Mouse (Mus musculus): ENCODE measurements around the gene Kcnn3.
A peak's percentile ranks its signal among the peaks of the same experiment; 100 is the strongest.

Kcnn3 gene

GRCm38 (mm10) chr3:89617360-89617759 lies 97.4 kb downstream of the Kcnn3 start:
- DNase-seq, result no peak

DNA sequence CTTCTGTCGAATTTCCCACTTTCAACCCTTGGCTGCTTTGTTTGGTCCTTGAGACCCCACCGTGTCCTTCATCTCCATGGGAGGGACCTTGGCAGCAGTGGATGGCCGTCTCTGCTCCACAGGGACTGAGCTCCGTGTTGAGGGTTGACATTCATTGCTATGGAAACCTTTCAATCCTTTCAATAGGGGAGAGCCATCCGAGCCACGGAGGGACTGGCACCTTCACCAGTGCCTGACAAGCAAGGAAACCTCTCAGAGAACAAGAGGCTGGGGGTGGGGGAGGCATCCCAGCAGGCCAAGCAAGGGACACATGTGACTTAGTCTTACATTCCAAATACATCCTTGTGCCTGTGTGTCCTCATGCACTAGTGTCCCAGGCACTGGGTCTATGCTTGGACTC lies 102.9 kb downstream of the Kcnn3 start:
- no peak for DNase-seq

DNA sequence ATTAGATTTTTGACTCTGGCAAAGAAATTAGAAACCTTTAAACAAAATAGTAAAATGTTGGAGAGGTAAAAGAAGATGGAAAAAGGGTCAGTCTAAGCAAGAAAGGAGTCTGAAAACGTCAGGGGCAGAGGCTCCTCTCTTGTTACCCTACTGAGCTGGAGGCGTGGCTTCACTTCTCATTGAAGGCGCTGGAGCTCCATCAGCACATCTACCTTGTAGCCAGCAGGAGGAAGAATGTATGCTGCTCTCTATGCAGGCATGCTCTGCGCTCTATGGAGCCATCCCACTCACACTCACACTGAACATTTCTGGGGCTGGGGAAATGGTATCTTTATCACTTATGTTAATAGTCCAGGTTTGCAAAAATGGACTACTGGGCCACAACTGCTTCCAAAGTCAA lies 103.6 kb downstream of the Kcnn3 start:
- no peak for DNase-seq

DNA sequence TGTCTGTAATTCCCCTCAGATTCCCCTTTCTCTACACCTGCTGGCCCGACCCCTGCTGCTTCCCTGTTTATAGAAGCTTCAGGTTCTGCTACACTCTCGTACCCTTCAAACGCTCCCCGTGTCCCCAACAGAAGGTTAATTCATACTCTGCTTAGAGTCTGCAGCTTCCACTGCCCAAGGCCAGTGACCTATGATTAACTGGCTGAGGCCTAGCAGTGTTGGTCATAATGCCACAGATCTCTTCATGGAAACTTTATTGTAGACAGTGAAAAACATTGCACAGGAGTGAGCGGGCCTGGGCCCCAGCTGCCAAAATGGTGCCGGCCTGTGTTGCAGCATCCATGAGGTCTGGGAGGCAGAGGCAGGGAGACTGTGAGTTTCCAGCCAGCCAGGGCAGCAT lies 104.0 kb downstream of the Kcnn3 start:
- no peak for DNase-seq

DNA sequence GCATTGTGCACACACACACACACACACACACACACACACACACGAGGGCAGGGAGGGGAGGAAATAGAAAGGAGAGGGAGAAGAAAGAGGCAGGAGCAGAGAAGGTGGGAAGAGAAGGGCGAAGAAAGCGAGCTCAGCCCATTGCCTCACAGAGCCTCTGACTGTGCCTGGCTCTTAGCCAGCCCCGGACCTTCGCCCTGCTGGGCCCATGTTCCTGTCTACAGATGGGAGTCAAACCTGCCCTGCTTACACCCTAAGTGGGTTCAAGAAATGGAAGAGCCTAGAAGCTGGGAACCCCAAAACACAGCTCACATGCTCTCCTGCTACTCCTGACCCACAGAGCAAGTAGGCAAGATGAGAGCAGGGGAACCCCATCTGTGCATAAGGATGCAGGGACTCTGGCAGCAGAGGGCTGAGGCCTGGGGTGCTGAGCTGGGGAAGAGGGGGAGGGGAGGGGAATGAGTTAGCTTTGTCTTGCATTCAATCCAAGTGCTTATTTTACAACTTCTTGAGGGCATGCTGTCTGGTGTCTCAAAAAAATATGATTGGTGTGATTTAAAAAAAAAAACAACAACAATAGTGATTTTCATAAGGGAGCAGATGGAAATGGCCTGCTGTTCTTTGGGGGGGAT lies 105.0 kb downstream of the Kcnn3 start:
- no peak for DNase-seq

- DNase-seq, result no peak
Observed at GRCm38 (mm10) chr3:89626556-89626955, 106.6 kb downstream of the Kcnn3 start.

DNA sequence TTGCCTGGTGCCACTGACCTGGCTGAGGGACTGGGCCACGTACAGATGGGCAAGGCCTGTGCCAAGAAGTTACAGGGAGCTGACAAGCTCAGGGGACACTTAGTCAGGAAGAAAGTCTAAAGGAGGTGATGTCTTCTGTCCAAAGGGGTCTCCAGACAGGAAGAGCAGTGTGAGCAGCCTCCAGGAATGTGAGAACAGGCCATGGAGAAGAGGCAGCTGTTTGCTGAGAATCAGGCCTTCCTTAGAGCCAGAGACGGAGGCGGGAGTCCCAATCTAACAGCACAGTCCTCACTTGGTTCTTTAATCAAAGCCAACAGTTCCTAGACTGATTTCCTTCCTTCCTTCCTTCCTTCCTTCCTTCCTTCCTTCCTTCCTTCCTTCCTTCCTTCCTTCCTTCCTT lies 109.8 kb downstream of the Kcnn3 start:
- peak; percentile 54 for DNase-seq

DNA sequence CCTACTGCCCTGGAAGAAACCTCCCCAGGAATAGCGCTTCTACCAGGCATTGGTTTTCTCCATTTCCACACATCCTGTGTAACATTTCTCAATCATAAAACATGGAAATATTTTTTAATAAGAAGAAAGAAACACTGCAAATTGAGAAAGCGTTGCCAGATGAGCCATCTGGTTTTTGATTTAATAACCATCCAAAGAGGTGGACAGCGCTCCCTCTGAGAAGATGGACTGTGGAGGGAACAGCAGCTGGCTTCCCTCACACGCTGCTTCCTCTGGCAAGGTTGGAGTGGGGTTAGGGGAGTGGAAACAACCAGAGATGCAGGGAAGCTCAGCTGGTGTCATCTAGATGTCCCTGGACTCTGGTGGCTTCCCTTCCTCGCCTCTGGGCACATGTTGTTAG lies 111.8 kb downstream of the Kcnn3 start:
- DNase-seq, result peak; percentile 75

GRCm38 (mm10) chr3:89633531-89633930 lies 113.6 kb downstream of the Kcnn3 start:
- DNase-seq, result no peak

GRCm38 (mm10) chr3:89633941-89634340 lies 114.0 kb downstream of the Kcnn3 start:
- peak; percentile 34 for DNase-seq

DNA sequence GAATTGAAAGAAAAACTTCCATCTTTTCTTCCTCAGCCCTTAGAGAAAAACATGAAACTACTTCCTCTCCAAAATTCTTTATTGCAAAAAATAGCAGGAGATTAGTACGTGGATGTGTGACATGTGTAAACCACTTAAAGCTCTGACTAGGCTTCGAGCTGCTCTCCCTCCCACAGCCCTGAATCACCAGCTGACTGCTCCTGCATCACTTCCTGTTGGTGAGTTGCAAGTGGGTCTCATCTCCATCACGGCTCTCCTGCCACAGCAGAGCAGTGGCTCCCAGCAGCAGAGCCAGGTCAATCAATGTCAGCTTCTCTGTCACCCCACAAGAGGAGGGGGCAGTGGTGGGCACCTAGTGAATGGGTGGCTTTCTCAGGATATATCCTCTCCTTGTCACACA lies 120.8 kb downstream of the Kcnn3 start:
- DNase-seq, result no peak

- no peak for DNase-seq
Observed at GRCm38 (mm10) chr3:89643391-89643790, 123.4 kb downstream of the Kcnn3 start.

DNA sequence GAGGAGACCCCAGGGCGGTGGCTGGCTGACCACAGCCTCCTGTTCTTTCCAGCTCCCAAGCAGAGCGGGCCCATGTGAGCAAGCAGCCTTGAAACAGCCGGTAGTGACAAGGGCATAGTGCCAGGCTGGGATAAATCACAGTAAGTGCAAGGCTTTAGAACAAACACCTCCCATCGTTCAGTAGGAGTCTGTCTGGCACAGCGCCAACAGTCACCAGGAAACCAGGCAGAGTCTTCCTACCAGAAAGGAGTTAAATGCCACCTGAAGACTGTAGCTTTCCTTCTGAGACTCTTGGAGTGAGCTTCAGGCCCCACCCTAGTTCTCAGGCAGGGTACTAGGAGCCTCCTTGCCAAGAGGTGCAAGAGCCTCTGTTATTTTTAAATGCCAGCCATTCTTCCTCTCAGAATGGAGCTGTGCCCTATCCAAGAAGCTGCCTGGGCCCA lies 126.9 kb downstream of the Kcnn3 start:
- DNase-seq, result peak; percentile 88

GRCm38 (mm10) chr3:89647268-89647874 lies 127.4 kb downstream of the Kcnn3 start:
- DNase-seq, result no peak

DNA sequence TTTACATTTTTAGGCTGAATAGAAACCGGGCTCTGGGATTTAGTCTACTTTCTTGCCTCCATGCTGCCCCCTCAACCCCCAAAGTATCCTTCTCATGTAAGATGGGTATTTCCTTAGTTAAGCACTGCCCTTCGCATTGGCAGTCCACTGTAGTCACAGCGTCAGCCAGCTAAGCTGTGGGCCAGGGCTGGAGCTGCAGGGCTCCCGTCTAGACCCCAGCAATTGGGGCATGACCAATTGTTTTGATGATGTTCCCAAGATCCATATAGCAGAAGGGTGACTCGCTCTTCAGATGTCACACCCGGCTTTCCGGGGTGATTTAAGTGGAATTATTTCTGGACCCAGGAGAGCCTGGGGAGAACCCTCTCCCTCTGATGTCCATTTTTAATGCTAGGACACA lies 129.9 kb downstream of the Kcnn3 start:
- no peak for DNase-seq

GRCm38 (mm10) chr3:89653231-89653954 lies 133.4 kb downstream of the Kcnn3 start:
- DNase-seq, result no peak

DNA sequence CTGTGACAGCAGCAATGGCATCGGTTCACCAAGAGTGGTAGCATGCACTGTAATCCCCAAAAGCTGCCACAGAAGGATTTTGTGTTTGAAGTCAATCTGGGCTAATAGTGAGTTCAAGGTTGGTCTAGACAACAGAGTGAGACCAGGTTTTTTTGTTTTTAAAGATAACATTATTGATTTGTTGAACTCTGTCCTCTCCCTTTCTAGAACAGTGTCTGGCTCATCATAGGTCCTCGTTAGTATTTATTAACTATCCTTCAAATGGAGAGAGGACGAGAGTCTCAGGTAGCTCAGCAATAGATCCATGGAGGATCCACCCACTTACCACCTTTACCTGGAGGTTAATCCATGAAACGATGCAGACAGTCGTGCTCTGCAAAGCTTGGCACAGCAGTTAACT lies 137.1 kb downstream of the Kcnn3 start:
- no peak for DNase-seq

GRCm38 (mm10) chr3:89658457-89658856 lies 138.5 kb downstream of the Kcnn3 start:
- no peak for DNase-seq

DNA sequence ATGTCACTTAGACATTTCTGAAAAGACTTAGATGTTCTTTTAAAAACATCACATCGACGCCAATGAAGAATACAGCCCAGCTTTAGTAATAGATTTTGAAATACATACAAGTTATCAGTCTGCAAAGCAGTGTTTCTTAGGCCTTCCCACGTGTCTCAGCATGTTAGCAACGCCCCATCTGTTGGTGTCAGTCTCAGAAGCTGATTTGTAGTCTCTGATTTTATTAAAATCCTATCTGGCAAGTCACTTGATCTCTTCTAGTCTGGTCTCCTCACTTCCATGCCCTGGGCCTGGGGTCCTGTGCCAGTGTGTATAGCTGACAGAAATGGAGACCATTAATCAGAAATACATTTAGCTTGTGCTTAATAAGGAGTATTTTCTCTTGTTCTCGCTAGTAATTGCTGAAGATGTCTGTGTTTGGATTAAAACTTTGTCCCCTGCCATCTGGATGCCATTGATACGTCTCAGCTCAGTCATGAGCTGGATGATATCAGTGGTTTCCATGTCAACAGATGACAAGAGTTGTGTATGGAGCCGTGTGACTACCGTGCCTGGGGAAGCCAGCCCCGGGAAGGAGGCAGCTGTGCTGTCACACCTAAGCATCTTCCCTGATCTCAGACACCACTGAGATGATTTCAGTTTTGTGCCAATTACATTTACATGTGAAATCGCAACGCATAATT lies 140.1 kb downstream of the Kcnn3 start:
- DNase-seq, result no peak

DNA sequence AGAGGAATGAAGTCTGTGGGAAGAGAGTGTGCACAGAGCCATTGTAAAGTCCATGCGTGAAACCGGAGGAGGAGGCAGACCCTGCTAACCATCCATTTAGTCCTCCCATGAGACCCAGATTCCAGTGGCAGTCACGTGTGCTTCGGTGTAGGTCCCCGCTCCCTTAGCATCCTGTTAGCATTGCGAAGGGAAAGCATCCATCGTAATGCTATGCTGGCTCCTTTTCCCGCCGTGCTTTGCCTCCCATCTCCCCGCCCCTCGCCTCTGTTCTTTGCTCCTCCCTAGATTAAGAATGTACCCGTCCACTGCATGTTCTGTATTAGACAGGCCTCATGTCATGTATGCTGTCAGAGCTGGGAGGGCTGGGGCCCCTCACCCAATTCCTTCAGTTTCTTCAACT lies 144.8 kb downstream of the Kcnn3 start:
- DNase-seq, result no peak

DNA sequence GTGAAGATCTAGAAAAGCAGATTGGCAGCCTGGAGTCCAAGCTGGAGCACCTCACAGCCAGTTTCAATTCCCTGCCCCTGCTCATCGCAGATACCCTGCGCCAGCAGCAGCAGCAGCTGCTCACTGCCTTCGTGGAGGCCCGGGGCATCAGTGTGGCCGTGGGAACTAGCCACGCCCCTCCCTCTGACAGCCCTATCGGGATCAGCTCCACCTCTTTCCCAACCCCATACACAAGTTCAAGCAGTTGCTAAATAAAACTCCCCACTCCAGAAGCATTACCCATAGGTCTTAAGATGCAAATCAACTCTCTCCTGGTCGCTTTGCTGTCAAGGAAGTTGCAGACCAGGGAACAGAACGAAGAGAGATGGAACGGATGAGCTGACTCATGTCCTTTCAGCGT lies 147.2 kb downstream of the Kcnn3 start:
- no peak for DNase-seq

- DNase-seq, result peak; percentile 22
Observed at GRCm38 (mm10) chr3:89671334-89671733, 151.4 kb downstream of the Kcnn3 start.

- DNase-seq, result no peak
Observed at GRCm38 (mm10) chr3:89672573-89673317, 152.8 kb downstream of the Kcnn3 start.

All from kidney, postnatal 10 days (tissue).